Mouse (Mus musculus): Measurements from ENCODE around the gene Mapt.

DNA sequence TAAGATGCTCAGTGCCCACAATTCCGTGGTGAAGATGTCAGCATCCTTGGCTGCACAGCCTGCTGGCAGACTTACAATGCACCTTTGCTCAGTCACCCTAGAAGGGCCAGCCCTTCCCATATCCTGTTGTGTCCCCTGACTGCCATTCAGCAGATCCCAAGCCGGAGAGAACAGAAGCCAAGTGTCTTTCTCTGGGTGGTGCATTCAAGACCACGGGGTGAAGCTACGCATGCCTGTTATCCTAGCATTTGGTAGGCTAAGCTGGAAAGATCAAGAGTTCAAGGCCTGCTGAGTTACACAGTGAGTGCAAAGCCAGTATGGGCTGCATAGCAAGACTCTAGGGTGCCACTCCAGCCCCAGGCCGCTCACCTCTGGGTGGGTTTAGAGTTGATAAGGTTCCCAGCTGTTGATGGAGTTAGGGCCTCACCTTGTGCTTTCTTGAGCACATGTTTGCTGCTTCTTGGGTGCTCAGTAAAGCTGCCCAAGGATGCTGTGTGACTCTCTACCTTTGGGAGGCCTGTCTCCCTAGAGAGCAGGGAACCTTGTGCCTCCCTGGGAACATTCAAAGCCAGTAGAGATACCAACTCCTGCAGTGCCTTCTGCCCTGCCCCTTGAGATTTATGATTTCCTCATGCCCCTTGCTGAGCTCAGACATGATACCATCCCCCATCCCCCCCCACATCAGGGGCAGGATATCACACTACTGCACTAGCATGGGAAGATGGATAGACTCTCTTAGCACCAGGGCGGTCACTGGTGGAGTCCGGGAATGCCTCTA, 61.4 kb downstream of the Mapt start:
- no peak for TF ChIP-seq POLR2A (IDR thresholded peaks at IDR 0.05; ENCODE audit: borderline replicate concordance, extremely low read depth, low read depth, low read length)
- no peak for TF ChIP-seq CTCF (IDR thresholded peaks at IDR 0.05; ENCODE audit: insufficient read depth, low read length)
